Mouse (Mus musculus) heart, postnatal 0 days (tissue): ENCODE data around the gene Ube2g1. TPM values are rescaled to one million over a fixed set of nuclear protein-coding genes. Genes with fewer than 3 reads are reported as not detected.

Source experiments
- ATAC-seq: fragments of 200-750 bp; cut with Nextera tagmentation; 2 replicates; pipeline ENCODE4 v1.8.0; 2017; ENCODE audit warnings: low read depth, moderate number of reproducible peaks, moderate library complexity; ENCODE audit not compliant: insufficient read depth
- DNase-seq: peaks from one replicate; pipeline ENCODE4 v3.0.0-alpha.2; 2016; ENCODE audit warnings: low spot score
- H3K27ac ChIP-seq: fragments of 300-500 bp; sonication (generic); 2 replicates; pipeline ENCODE4 v1.5.1; 2014; ENCODE audit warnings: low read depth, mild to moderate bottlenecking
- H3K27me3 ChIP-seq: fragments of 300-500 bp; sonication (generic); 2 replicates; pipeline ENCODE4 v1.6.1; 2014; ENCODE audit warnings: low read length, mixed read lengths; ENCODE audit not compliant: control insufficient read depth, insufficient read depth
- H3K36me3 ChIP-seq: fragments of 300-500 bp; sonication (generic); replicated peaks from 2 replicates; pipeline ENCODE4 v1.6.1; 2014; ENCODE audit warnings: low read length, mixed read lengths; ENCODE audit not compliant: control insufficient read depth, insufficient read depth
- H3K4me1 ChIP-seq: fragments of 300-500 bp; sonication (generic); 2 replicates; pipeline ENCODE4 v1.6.1; 2014; ENCODE audit warnings: antibody characterized with exemption; ENCODE audit not compliant: control insufficient read depth, insufficient read depth
- H3K4me2 ChIP-seq: fragments of 300-500 bp; sonication (generic); 2 replicates; pipeline ENCODE4 v1.6.1; 2014; ENCODE audit warnings: low read depth, mild to moderate bottlenecking, low read length, moderate library complexity
- H3K4me3 ChIP-seq: fragments of 300-500 bp; sonication (generic); 2 replicates; pipeline ENCODE4 v1.5.1; 2014; ENCODE audit warnings: low read depth, low read length
- H3K9ac ChIP-seq: fragments of 300-500 bp; sonication (generic); replicated peaks from 2 replicates; pipeline ENCODE4 v1.6.1; 2014; ENCODE audit warnings: low read depth, low read length, mixed read lengths
- H3K9me3 ChIP-seq: fragments of 300-500 bp; sonication (generic); replicated peaks from 2 replicates; pipeline ENCODE4 v1.6.1; 2016; ENCODE audit warnings: low read length; ENCODE audit not compliant: control insufficient read depth
- CTCF ChIP-seq: IDR thresholded peaks from 2 replicates; pipeline ENCODE4 v1.5.1; 2016; ENCODE audit warnings: antibody characterized with exemption, control low read depth, low read depth
- EP300 ChIP-seq: IDR thresholded peaks from 2 replicates; pipeline ENCODE4 v1.6.1; 2016; ENCODE audit warnings: antibody characterized with exemption, low read depth
- WGBS: fragments of 180-500 bp; shearing (Covaris S2); extraction: QIAGEN DNeasy Blood & Tissue Kit; methylation state at CpG from one replicate; pipeline ENCODE4 v1.1.7; 2014; 5-methylcytosine and 5-hydroxymethylcytosine counted together
- polyA plus RNA-seq: library from polyadenylated mRNA; unstranded; fragments of >200 nt; fragmentation: Nextera tagmentation; extraction: Ambion mirVana; gene quantifications from 2 replicates; pipeline ENCODE4 v1.2.1, GENCODE M21; 2015
- total RNA-seq: library from RNA; depleted of rRNA; stranded (reverse); fragments of >200 nt; gene quantifications from 2 replicates; pipeline ENCODE4 v1.2.3, GENCODE M21; 2014; ENCODE audit warnings: low replicate concordance

Ube2g1 gene
- total and polyA plus RNA-seq, 2 experiments from 2014 or later: 51.1 to 58.6 TPM

DNA sequence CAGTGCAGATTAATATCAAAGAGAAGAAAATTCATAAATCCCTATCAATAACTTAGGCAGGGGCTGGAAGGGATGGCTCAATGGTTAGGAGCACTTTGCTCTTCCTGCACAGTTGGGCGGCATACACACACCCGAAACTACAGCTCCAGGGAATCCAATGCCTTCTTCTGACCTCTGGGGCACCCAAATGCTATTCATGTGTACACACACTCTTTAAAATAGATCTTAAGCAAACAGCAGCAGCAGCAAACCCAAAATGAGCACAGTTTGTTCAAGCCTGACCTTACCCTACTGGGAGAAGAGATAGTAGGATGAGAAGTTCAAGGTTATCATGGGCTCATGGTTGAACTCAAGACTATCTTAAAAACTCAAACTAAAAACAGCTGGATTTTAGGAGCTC, 24.0 kb upstream of the Ube2g1 start:
- TF ChIP-seq EP300 (no peak), CTCF (no peak)
- 89% methylated on average over 2 of the region's 2 CpGs for WGBS
- no peak for ATAC-seq

DNA sequence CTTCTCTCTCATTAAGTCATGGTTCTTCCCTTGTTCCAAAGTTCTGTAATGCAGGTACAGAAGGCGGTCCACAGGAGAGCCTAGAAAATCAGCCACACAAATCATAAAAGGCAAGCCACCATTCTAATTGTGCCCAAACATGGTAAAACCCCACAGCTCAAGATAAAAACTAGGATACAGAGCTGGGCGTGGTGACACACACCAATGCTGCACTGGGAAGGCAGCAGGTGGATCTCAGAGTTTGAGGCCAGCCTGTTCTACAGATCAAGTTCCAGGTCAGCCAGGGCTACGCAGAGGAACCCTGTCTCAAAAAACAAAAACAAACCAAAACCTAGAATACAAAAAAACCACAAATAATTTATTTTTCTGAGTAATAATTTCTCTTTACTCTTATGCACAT, 20.5 kb upstream of the Ube2g1 start:
- Histone ChIP-seq H3K4me3 (no peak overlapping the region), H3K4me1 (0 out of 2 replicates have a peak, but pooled peaks cover 2% of the 10 kb centered on the region), H3K9ac (no peak overlapping the region), H3K27me3 (no peaks in the 10 kb centered on the region), H3K36me3 (no peaks in the 10 kb centered on the region), H3K9me3 (no peaks in the 10 kb centered on the region), H3K27ac (no peak overlapping the region), H3K4me2 (no peak overlapping the region)
- 88% methylated on average over 3 of the region's 3 CpGs for WGBS
- no peak for ATAC-seq
- no peak for TF ChIP-seq CTCF
- no peak for DNase-seq

More for the DNA sequence above, 24.0 kb upstream of the Ube2g1 start:
- Histone ChIP-seq H3K4me2 (no peak overlapping the region), H3K9ac (no peak overlapping the region), H3K27ac (no peak overlapping the region), H3K4me1 (0 out of 2 replicates have a peak, but pooled peaks cover 2% of the 10 kb centered on the region), H3K4me3 (no peak overlapping the region), H3K36me3 (no peaks in the 10 kb centered on the region), H3K9me3 (no peaks in the 10 kb centered on the region), H3K27me3 (no peaks in the 10 kb centered on the region)
- no peak for DNase-seq

DNA sequence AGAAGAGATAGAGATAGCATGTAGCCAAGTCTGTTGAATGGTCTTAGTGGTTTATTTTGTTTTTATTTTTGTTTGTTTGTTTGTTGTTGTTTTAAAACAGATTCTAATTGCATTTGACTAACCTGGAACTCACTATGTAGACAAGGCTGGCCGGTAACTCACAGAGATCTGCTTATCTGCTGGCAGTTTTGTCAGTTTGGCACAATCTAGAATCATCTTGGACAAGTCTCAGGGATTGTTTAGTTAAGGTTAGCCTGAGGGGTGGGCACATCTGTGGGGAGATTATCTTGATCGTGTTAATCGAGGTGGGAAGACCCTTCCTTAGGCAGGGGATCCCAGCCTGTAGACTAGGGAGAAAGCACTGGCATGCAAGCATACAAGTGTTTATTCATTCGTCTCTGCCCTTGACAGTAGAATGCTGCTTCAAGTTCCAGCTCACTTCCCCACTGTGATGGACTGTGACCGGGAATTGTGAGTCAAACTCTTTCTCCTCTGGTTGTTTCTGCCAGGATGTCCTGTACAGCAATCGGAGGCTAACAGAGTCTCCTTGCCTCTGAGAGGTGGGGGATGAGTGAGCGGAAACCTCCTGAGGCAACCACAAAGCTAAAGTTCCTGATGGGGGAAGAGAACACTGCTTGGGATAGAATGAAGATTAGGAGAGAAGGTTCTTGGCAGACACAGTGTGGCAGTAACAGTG, 19.4 kb upstream of the Ube2g1 start:
- Histone ChIP-seq H3K4me3 (no peak overlapping the region), H3K27me3 (no peaks in the 10 kb centered on the region), H3K36me3 (no peaks in the 10 kb centered on the region), H3K4me1 (0 out of 2 replicates have a peak, but pooled peaks cover 2% of the 10 kb centered on the region), H3K4me2 (no peak overlapping the region), H3K9me3 (no peaks in the 10 kb centered on the region), H3K9ac (no peak overlapping the region), H3K27ac (peak overlapping the region; percentile 50; the same call in 1 of the 2 replicates)
- WGBS: 38% methylated on average over 7 of the region's 7 CpGs
- no peak for ATAC-seq
- no peak for DNase-seq
- no peak for TF ChIP-seq CTCF

DNA sequence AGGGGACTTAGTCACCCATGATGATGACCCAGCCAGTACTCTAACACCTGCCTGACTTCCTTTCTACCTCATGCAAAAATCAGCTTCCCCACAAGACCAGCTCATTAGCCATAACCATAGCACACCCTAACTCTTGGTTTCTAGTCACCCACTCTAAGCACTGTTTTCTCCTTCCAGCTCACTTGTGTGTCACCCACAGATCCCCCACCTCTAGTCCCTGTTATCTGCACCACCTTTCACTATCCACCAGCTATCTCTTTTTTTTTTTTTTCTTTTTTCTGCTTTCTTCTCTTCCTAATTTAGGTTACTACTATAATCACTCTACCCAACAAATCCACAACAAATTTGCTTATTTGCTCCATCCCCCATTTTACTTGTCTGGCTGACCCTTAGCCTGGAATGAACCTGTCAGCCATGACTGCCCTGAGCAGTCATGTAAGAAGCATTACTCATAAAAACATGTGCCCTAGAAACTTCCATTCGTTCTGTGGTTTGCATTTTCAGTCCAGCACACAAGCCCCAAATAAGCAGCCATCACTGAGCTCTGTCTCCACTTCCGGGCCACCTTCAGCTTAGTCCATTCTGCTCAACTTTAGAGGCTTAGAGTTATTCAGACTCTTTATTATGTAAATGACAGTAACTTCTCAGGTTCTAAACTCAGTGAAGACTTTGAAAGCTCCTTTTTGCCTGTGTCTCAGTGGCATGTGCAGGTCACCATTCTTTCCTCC, 11.9 kb upstream of the Ube2g1 start:
- no peak for TF ChIP-seq CTCF
- no peak for TF ChIP-seq EP300
- Histone ChIP-seq H3K36me3 (no peaks in the 10 kb centered on the region), H3K9me3 (no peaks in the 10 kb centered on the region), H3K4me2 (no peak overlapping the region), H3K4me3 (no peak overlapping the region), H3K4me1 (no peaks in the 10 kb centered on the region), H3K27me3 (no peaks in the 10 kb centered on the region), H3K27ac (no peak overlapping the region), H3K9ac (no peak overlapping the region)
- DNase-seq (no peak), ATAC-seq (no peak)
- 68% methylated on average over 2 of the region's 2 CpGs for whole genome bisulfite sequencing

DNA sequence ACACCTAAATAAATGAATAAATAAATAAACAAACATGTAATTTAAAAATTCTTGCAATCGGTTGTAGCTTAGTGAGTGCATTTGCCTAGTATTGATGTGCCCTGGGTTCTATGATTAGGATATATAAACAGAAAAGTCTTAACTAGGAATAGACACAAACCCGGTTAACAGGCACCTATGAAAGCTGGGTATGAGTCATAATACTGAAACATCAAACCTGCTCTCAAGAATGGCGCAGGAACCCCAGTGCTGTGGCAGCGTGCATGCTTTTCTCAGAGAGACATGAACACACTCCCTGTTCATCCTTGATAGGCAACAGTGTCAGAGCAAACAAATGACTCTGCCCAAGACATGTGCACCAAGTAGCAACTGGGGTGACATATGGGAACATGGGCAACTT, 9.3 kb upstream of the Ube2g1 start:
- Histone ChIP-seq H3K4me2 (no peak overlapping the region), H3K36me3 (no peaks in the 10 kb centered on the region), H3K4me1 (no peaks in the 10 kb centered on the region), H3K27me3 (no peaks in the 10 kb centered on the region), H3K9me3 (no peaks in the 10 kb centered on the region), H3K4me3 (no peak overlapping the region), H3K9ac (no peak overlapping the region), H3K27ac (no peak overlapping the region)
- TF ChIP-seq EP300 (no peak), CTCF (no peak)
- DNase-seq: no peak
- WGBS: 86% methylated on average over 4 of the region's 4 CpGs
- ATAC-seq: no peak
